Mouse (Mus musculus): ENCODE results near the gene Vmn1r51.
"Not testable (repeated sequence)": the region's sequence is repeated elsewhere in the genome, so short reads cannot be mapped to it uniquely, and the experiment has no call there.

The Vmn1r51 gene

DNA sequence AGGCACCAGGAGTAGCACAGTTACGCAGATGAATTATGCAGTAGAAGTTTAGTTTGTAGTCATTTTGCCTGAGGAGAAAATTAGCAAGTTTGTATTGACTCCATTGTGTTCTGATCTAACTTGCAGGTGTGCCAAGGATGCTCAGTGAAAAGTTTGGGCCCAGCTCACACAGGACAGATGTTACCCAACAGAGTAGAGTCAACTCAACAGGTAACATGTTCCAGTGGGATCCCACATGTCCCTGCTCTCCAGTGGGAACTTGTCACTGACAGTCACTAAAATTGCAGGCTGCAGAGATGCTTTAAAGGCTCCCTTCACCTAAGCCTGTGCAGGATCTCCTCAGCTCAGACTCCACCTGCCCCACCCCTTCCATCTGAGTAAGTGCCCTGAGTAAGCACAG is at the start of gene Vmn1r51:
Gene Vmn1r51 (plus strand): TSS at position 301 of the 400 bp plus-strand sequence.
- not testable (repeated sequence) for DNase-seq (ENCODE audit: low read depth, low spot score)

DNA sequence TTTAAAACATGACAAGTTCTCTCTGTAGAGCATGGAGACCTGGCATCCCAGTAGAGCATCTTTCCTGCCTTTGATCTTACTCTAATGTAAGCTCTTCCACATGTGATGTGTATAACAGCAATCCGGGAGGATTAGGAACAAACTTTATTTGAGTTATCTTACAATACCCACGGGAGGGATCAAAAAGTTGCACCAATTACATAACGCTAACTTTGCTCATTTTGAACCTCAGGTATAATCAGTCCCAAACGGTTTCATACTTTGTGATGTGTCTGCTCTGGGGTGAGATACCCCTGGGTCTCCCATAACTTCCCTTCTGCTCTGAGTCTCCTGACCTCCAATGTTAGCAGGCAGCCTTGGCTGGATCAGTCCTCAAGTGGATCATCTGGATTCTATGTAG is 44.0 kb upstream of the Vmn1r51 start, which contains the start of gene Vmn1r49:
Gene Vmn1r49 (minus strand): TSS at position 101 of the 400 bp plus-strand sequence.
- DNase-seq (ENCODE audit: low read depth, low spot score), result no peak

DNA sequence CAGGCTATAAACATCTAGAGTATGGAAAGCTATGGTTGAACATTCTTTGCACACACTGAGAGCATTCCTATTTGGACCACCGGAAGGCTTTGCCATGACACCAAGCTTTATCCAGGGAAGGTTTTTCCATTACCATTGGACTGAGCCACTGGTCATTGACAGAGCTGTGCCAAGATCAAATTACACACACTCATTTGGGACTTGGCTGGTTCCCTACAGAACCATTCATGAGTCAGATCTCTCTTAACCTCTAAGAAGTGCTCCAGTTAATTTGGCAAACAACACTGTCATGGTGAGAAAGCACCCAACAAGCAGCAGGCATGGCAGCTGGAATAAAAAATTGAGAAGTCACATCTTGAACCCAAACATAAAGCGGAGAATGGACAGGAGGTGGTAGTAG is 21.8 kb upstream of the Vmn1r51 start:
- DNase-seq (ENCODE audit: low read depth, low spot score), result no peak

DNA sequence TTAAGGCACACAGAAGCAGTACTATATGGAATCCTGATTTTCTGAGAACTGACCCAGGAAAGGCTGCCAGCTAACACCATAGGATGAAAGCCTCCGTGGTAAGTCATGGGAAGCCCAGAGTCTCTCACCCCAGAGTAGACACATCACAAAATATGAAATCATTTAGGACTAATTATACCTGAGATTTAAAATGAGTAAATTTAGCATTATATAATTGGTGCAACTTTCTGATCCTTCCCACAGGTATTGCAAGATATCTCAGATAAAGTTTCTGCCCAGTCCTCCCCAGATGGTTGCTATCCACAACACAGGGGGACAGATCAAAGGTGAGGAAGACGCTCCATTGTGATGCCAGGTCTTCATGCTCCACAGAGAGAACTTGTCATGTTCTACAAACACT is 21.3 kb upstream of the Vmn1r51 start, which contains the start of gene Vmn1r50:
Gene Vmn1r50 (plus strand): TSS at position 301 of the 400 bp plus-strand sequence.
- DNase-seq (ENCODE audit: low read depth, low spot score), result no peak

DNA sequence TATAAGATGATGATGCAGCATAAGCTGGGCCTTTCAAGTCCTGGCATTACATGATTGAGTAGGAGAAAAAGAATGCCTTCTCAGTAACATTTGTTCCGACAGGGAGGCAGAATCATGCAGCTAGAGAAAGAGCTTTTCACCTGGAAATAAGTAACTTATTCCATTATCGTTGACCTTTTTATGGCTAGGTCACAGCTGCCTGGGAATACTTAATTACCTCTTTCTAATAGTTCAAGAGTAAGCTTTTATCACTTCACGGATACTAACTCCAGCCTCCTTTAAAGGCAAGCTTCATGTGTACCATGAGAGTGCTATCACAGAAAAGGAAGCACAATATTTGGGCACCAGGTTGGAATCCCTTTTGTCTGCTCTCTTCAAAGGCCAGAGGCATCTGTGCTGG is 37.7 kb downstream of the Vmn1r51 start:
- DNase-seq (ENCODE audit: low read depth, low spot score), result no peak

DNA sequence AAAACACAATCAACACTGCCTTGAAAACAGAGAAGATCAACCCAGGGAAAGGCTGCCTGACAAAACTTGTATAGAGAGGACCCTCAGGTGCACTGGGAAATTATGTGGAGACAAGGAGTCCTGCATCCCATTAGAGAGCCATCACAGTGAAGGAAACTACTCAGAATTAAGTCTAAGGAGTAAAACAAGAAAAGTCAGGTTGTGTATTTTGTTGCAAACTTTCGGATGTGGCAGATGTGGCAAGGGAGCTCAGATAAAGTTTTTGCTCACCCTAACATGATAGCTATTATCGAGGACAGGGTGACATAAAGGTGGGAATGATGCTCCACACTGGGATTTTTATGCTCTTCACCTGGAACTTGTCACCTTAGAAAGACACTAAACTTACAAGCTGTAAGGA is 52.1 kb downstream of the Vmn1r51 start, which contains the start of gene Vmn1r52:
Gene Vmn1r52 (plus strand): TSS at position 301 of the 400 bp plus-strand sequence.
- DNase-seq (ENCODE audit: low read depth, low spot score), result no peak
